Mouse (Mus musculus) testis, adult 2 months (tissue): ENCODE data around the gene Gm21974.

Experiments used
- CTCF ChIP-seq: fragments of 200-500 bp; IDR thresholded peaks from 2 replicates; pipeline ENCODE4 v1.5.1; 2012; ENCODE audit warnings: low read depth, mild to moderate bottlenecking, inconsistent platforms, low read length, moderate library complexity; ENCODE audit not compliant: control insufficient read depth, insufficient read depth, insufficient replicate concordance
- POLR2A ChIP-seq: fragments of 200-500 bp; IDR thresholded peaks from 2 replicates; pipeline ENCODE4 v1.6.1; 2012; ENCODE audit warnings: low read depth, mild to moderate bottlenecking, inconsistent platforms, low read length, moderate library complexity; ENCODE audit not compliant: control insufficient read depth

GRCm38 (mm10) chr7:127923714-127924113 is 28.5 kb upstream of the Gm21974 start:
- TF ChIP-seq CTCF: no peak
- TF ChIP-seq POLR2A: no peak
